Mouse (Mus musculus) brown adipose tissue, adult 24 weeks (tissue): ENCODE results near the gene Ush2a. TPM values are rescaled to one million over a fixed set of nuclear protein-coding genes. Genes with fewer than 3 reads are reported as not detected.

Source experiments
- H3K27ac ChIP-seq: fragments of 200-500 bp; replicated peaks from 2 replicates; pipeline ENCODE4 v1.5.1; 2012; ENCODE audit warnings: low read depth, mild to moderate bottlenecking, low read length
- H3K4me1 ChIP-seq: fragments of 200-500 bp; 2 replicates; pipeline ENCODE4 v1.6.1; 2012; ENCODE audit warnings: low read length, mixed read lengths; ENCODE audit not compliant: control insufficient read depth, insufficient read depth, insufficient read length
- H3K4me3 ChIP-seq: fragments of 200-500 bp; 2 replicates; pipeline ENCODE4 v1.5.1; 2012; ENCODE audit warnings: low read depth, mild to moderate bottlenecking, low read length, moderate library complexity; ENCODE audit not compliant: insufficient read depth
- polyA plus RNA-seq: library from polyadenylated mRNA; stranded (reverse); fragments of >200 nt; gene quantifications from 2 replicates; pipeline ENCODE4 v1.2.4, GENCODE M21; 2012; ENCODE audit not compliant: missing spikeins, insufficient read depth, insufficient read length

The Ush2a gene
- polyA plus RNA-seq, 1 experiment = not detected

DNA sequence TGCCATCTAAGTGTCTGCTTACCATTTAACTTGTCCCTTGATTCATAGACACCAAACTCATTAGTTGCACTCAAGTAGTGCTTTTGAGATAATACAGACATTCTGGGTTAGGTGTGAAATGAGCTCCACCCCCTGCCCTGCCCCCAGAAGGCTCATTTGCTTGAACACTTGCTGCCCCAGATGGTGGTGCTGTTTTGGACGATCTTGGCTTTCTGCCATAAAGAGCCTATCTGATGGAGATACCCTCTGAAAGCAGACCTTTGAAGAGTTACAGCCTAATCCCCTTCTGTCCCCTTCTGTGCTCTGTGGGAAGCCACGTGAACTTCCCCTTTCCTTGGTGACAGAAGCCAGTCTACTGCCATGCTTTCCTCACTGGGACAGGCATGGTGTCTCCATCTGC is 297.1 kb downstream of the Ush2a start:
- Histone ChIP-seq H3K4me1 (no peaks in the 10 kb centered on the region), H3K4me3 (no peak overlapping the region), H3K27ac (no peak overlapping the region)

- Histone ChIP-seq H3K4me3 (no peak overlapping the region), H3K4me1 (no peaks in the 10 kb centered on the region)
Measured at GRCm38 (mm10) chr1:188566229-188566628, 304.4 kb downstream of the Ush2a start.

DNA sequence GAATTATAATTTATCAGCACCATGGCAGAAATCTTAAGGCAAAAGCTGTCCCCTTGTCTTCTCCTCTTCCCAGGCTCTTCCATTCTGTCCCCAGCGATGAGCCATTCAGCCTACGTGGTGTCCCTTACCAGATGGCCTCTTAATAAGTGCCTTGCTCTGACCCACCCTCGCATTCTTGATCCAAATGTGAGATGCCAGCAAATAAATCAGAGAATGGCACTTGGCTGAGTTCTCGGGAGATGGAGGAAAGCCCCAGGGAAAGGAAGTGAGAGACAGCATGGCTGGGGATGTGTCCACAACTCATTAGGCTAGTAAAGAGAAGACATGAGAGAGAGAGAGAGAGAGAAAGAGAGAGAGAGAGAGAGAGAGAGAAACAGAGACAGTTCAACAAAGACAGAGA is 305.7 kb downstream of the Ush2a start:
- Histone ChIP-seq H3K4me1 (no peaks in the 10 kb centered on the region), H3K4me3 (no peak overlapping the region), H3K27ac (no peak overlapping the region)

More at GRCm38 (mm10) chr1:188566229-188566628, 304.4 kb downstream of the Ush2a start:
- H3K27ac ChIP-seq = no peak overlapping the region

- Histone ChIP-seq H3K4me3 (no peak overlapping the region), H3K4me1 (no peaks in the 10 kb centered on the region), H3K27ac (no peak overlapping the region)
Measured at GRCm38 (mm10) chr1:188568295-188568961, 306.6 kb downstream of the Ush2a start.

DNA sequence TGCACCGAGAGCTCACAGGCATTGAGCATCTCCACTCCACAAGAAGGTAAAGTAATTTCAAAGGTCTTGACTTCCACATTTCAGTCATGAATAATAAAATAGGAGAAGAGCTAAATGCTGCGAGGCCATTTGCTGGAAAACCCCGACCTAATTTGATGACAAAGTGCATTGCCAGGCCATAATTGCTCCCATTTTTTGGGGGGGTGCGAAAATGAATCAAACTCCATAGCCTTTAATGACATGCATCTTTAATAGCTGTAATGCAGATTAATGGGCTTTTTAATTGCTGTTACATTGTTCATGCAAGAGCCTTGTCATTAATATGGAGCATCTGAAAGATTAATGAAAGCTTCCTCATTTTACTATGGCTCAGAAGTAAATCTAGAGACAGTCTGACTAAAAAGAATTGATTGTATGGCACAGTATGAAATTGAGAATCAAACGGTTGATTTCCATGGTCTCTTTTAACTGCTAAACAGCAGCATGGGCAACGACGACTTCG is 314.5 kb downstream of the Ush2a start:
- H3K4me3 ChIP-seq = no peak overlapping the region

GRCm38 (mm10) chr1:188577376-188577775 is 315.6 kb downstream of the Ush2a start:
- Histone ChIP-seq H3K4me3 (no peak overlapping the region), H3K4me1 (no peaks in the 10 kb centered on the region), H3K27ac (no peak overlapping the region)

More for the DNA sequence above, 314.5 kb downstream of the Ush2a start:
- Histone ChIP-seq H3K4me1 (no peaks in the 10 kb centered on the region), H3K27ac (no peak overlapping the region)

DNA sequence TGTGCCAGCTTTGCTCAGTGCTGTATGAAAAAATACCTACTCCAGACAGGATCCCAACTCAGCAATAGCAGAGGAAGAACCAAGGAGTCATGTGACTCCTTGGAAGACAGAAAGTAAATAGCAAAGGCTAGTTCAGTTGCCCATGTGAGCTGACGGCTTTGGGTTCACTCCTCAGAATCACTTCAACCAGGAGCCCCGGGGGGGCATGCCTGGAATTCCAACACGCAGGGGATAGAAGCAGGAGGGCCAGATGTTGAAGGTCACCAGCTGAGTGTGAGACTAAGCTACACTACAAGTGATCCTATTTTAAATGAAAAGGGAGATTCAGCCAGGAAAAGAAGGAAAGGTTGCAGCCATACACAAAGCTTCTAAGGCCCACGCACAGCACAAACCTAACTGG is 319.3 kb downstream of the Ush2a start:
- no peak overlapping the region for H3K27ac ChIP-seq
- H3K4me3 ChIP-seq = no peak overlapping the region

GRCm38 (mm10) chr1:188595251-188595650 is 333.4 kb downstream of the Ush2a start:
- Histone ChIP-seq H3K4me3 (no peak overlapping the region), H3K27ac (no peak overlapping the region), H3K4me1 (no peaks in the 10 kb centered on the region)

More for the DNA sequence above, 319.3 kb downstream of the Ush2a start:
- H3K4me1 ChIP-seq = no peaks in the 10 kb centered on the region

- no peak overlapping the region for H3K27ac ChIP-seq
- no peak overlapping the region for H3K4me3 ChIP-seq
- no peaks in the 10 kb centered on the region for H3K4me1 ChIP-seq
Measured at GRCm38 (mm10) chr1:188598052-188598451, 336.2 kb downstream of the Ush2a start.

DNA sequence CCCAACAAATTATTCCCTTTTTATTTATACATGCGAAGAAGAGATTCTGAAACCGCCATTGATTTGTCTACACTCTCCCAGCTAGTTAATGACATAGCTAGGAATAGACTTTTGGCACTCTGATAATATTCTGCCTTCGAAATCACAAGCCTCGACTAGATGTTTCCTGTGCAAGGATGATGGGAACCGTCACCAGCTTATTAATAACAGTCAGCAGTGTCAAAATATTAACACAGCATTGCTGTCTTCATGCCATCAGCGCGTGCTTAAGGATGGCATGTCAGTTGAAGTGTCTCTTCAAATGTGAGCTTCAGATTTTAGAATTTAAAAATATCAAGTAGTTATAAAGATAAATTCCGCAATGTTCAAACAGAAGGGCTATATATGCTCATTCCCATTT is 337.3 kb downstream of the Ush2a start:
- H3K4me1 ChIP-seq = no peaks in the 10 kb centered on the region
- no peak overlapping the region for H3K27ac ChIP-seq

DNA sequence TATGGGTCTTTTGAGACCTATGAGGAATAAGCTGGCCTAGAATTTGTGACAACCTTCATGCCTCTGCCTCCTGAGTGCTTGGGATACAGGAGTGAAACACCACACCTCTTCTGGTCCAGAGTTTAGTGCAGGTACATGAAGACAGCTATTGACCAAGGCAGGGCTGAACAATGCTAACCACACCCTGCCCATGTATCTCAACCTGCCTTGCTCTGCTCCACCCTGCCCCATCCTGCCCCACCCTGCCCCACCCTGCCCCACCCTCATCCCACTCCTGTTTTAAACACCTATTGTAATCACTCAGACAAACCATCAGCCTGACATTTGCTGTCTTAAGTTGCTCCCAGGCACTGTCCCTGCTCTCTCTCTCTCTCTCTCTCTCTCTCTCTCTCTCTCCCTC is 344.6 kb downstream of the Ush2a start:
- no peaks in the 10 kb centered on the region for H3K4me1 ChIP-seq
- no peak overlapping the region for H3K4me3 ChIP-seq
- no peak overlapping the region for H3K27ac ChIP-seq

More for the DNA sequence above, 337.3 kb downstream of the Ush2a start:
- no peak overlapping the region for H3K4me3 ChIP-seq

DNA sequence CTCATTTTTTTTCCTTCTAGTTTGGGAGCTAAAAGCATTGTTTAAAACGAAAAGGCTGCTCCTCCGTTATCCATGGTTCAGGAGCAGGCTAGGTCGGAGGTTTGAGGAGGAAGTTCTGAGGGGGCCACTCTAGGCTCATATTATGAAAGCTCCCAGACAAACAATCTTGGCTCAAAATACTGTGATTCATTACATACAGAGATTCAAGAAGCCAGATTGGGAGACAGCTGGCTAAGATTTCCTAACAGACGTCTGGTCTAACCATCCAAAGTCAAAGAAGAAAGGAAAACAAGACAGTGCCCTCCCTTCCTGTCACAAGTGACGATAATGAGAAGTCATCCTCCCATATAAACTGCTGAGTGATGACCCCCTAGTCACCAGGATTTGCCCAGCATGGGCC is 354.7 kb downstream of the Ush2a start:
- Histone ChIP-seq H3K4me1 (no peaks in the 10 kb centered on the region), H3K27ac (no peak overlapping the region), H3K4me3 (no peak overlapping the region)

DNA sequence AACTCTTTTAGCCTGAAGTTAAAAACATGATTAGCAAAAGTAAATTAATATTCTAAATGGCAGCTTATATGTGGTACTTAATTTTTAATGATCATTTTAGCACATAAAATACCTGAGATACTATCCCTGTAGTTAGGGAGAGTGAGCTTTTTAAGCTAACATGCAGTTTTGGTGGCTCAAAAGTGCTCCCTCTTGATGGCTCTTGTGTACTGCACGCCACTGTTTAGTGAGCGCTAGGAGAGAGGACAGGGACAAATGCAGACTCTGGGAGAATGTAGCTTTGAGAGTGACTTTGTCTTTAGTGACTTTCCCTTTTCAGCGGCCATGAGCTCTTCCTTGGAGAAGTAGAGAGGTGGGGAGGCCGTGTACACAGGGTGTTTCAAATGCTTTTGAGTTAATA is 371.9 kb downstream of the Ush2a start:
- no peak overlapping the region for H3K27ac ChIP-seq
- no peaks in the 10 kb centered on the region for H3K4me1 ChIP-seq
- H3K4me3 ChIP-seq = no peak overlapping the region

- Histone ChIP-seq H3K4me3 (no peak overlapping the region), H3K4me1 (no peaks in the 10 kb centered on the region), H3K27ac (no peak overlapping the region)
Measured at GRCm38 (mm10) chr1:188639666-188640065, 377.8 kb downstream of the Ush2a start.

DNA sequence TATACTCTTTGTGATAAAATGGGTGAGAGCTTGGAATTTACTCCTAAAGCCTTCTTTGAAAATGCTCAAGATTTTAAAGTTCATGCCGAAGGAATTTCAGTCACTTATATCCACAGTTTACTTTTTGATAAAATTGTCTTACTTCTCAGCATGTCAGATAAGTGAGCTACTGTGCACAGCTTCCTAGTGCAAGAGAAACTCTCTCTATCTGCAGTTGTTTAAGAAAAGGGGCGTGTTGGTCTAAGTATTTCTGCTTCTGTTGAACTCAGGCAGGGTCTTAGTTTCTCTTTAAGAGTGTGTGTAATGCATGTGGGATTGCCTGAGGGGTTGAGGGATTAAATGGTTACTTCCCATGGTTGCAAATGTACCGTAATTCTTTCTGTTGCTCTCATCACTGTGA is 381.3 kb downstream of the Ush2a start:
- H3K4me1 ChIP-seq = no peaks in the 10 kb centered on the region

DNA sequence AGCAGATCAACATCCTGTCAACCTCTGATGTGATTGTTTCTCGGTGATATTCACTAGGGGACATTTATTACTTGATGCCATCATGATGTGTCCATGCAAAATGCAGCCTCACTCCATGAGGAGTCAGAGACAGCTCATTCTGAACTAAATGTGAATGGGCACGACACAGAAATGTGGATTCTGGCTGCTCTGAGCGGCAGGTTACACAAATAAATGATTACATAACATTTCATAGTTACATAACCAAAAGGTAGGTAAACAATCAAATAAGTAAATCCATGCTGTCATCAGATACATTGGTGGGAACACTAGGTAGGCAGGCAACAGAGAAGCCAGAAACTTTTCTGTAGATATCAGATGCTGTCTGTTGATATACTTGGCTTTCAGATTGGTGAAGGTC is 391.2 kb downstream of the Ush2a start:
- no peaks in the 10 kb centered on the region for H3K4me1 ChIP-seq
- H3K27ac ChIP-seq = no peak overlapping the region
- H3K4me3 ChIP-seq = no peak overlapping the region

More for the DNA sequence above, 381.3 kb downstream of the Ush2a start:
- no peak overlapping the region for H3K27ac ChIP-seq
- no peak overlapping the region for H3K4me3 ChIP-seq
